Comparison of ENCODE assay signal across 9 mouse cellular contexts in genomic region chr7:27331541-27331851, GRCm38 (mm10). TPM values are rescaled to one million over a fixed set of nuclear protein-coding genes. Genes with fewer than 3 reads are reported as not detected.
A peak's percentile ranks its signal among the peaks of the same experiment; 100 is the strongest.
DNase-seq lines count a peak whose midpoint lies in the region; ATAC-seq lines count a peak whose summit lies in the region.
"Had no signal": no experiment of that assay in that cellular context is flagged by ENCODE, and none has a peak within 500 bp of the region (broad histone marks: within the 10 kb centered on the region; RNA-seq: fewer than 3 reads in every experiment).

No protein-coding gene starts in this region.

- no peak for ATAC-seq in megakaryocyte, adult 5-6 weeks (ENCODE audit: poor library complexity, severe bottlenecking)
- ATAC-seq in forebrain, embryonic 13.5 days, result no peak
- no peak for ATAC-seq in midbrain, embryonic 13.5 days

- 7% methylated on average over 8 of the region's 8 CpGs for WGBS in forebrain, embryonic 13.5 days
- WGBS in midbrain, embryonic 13.5 days, result 4% methylated on average over 8 of the region's 8 CpGs

- peaks cover 82% of the 10 kb centered on the region for H3K4me1 ChIP-seq in megakaryocyte, embryonic 14.5 days
- peaks cover 55% of the 10 kb centered on the region for H3K4me1 ChIP-seq in forebrain, embryonic 13.5 days
- H3K4me1 ChIP-seq in midbrain, embryonic 13.5 days (replicated peaks), result peaks cover 53% of the 10 kb centered on the region

- H3K27me3 ChIP-seq in megakaryocyte, embryonic 14.5 days (replicated peaks), result peaks cover 91% of the 10 kb centered on the region
- peaks cover 91% of the 10 kb centered on the region for H3K27me3 ChIP-seq in forebrain, embryonic 13.5 days
- H3K27me3 ChIP-seq in midbrain, embryonic 13.5 days, result peaks cover 94% of the 10 kb centered on the region

- H3K9ac ChIP-seq in forebrain, embryonic 13.5 days, result no peak overlapping the region
- H3K9ac ChIP-seq in midbrain, embryonic 13.5 days (replicated peaks), result no peak overlapping the region

- H3K4me3 ChIP-seq in megakaryocyte, embryonic 14.5 days (replicated peaks), result peak overlapping the region; percentile 91
- H3K4me3 ChIP-seq in forebrain, embryonic 13.5 days, result 0 out of 2 replicates have a peak overlapping the region, but pooled peaks have one; percentile 38
- H3K4me3 ChIP-seq in midbrain, embryonic 13.5 days (replicated peaks), result peak overlapping the region; percentile 38; the same call in 1 of the 2 replicates

- peaks cover 5% of the 10 kb centered on the region; the same call in 1 of the 2 replicates for H3K9me3 ChIP-seq in megakaryocyte, embryonic 14.5 days
- H3K9me3 ChIP-seq in forebrain, embryonic 13.5 days (replicated peaks), result no peaks in the 10 kb centered on the region
- H3K9me3 ChIP-seq in midbrain, embryonic 13.5 days, result no peaks in the 10 kb centered on the region

- peak overlapping the region; percentile 62 for H3K4me2 ChIP-seq in forebrain, embryonic 13.5 days
- H3K4me2 ChIP-seq in midbrain, embryonic 13.5 days (replicated peaks), result no peak overlapping the region; the same call in 1 of the 2 replicates

- H3K27ac ChIP-seq in forebrain, embryonic 13.5 days, result no peak overlapping the region
- H3K27ac ChIP-seq in midbrain, embryonic 13.5 days, result no peak overlapping the region

- DNase-seq in kidney, postnatal 10 days, result peak; percentile 68
- no peak for DNase-seq in thymus, postnatal 25 days
- no peak for DNase-seq in ovary, postnatal 36 days (ENCODE audit: low spot score)
- no peak for DNase-seq in spleen, postnatal 14 days (ENCODE audit: low spot score in 2 of 2)

- H3K36me3 ChIP-seq in megakaryocyte, embryonic 14.5 days (replicated peaks; ENCODE audit: low read length), result no peaks in the 10 kb centered on the region
- H3K36me3 ChIP-seq in forebrain, embryonic 13.5 days (ENCODE audit: poor library complexity, severe bottlenecking), result no peaks in the 10 kb centered on the region
- no peaks in the 10 kb centered on the region for H3K36me3 ChIP-seq in midbrain, embryonic 13.5 days

RNA-seq across cellular contexts. Expression of gene Ltbp4, which starts 6.0 kb away (rescaled TPM):
- 0.28 TPM in 1 of 2 replicates, not detected in the other for polyA plus RNA-seq in megakaryocyte, embryonic 14.5 days (2012; ENCODE audit: insufficient read depth, low replicate concordance)
- total RNA-seq in megakaryocyte, adult 5-6 weeks (2015), result not detected in 2 replicates
- not detected in 2 replicates for total RNA-seq in megakaryocyte, adult 5-6 weeks (2017)
- 10.5 and 13.4 TPM in 2 replicates for polyA plus RNA-seq in forebrain, embryonic 13.5 days (2015; fragmentation: Nextera tagmentation; extraction: Ambion mirVana)
- polyA plus RNA-seq in midbrain, embryonic 13.5 days (2015; fragmentation: Nextera tagmentation; extraction: Ambion mirVana), result 8.0 and 9.1 TPM in 2 replicates

RNA-seq across cellular contexts. Expression of gene Shkbp1, which starts 24.3 kb away (rescaled TPM):
- 214 and 344 TPM in 2 replicates for polyA plus RNA-seq in megakaryocyte, embryonic 14.5 days (2012; ENCODE audit: insufficient read depth, low replicate concordance)
- 42.6 and 43.6 TPM in 2 replicates for total RNA-seq in megakaryocyte, adult 5-6 weeks (2015)
- total RNA-seq in megakaryocyte, adult 5-6 weeks (2017), result 30.9 and 34.0 TPM in 2 replicates
- 85.4 and 89.3 TPM in 2 replicates for polyA plus RNA-seq in forebrain, embryonic 13.5 days (2015; fragmentation: Nextera tagmentation; extraction: Ambion mirVana)
- polyA plus RNA-seq in midbrain, embryonic 13.5 days (2015; fragmentation: Nextera tagmentation; extraction: Ambion mirVana), result 67.2 and 84.3 TPM in 2 replicates

RNA-seq across cellular contexts. Expression of gene Gm20479, which starts 25.7 kb away (rescaled TPM):
- polyA plus RNA-seq in megakaryocyte, embryonic 14.5 days (2012; ENCODE audit: insufficient read depth, low replicate concordance), result 1.4 and 7.6 TPM in 2 replicates
- not detected in 2 replicates for total RNA-seq in megakaryocyte, adult 5-6 weeks (2015)
- total RNA-seq in megakaryocyte, adult 5-6 weeks (2017), result not detected in 2 replicates
- polyA plus RNA-seq in forebrain, embryonic 13.5 days (2015; fragmentation: Nextera tagmentation; extraction: Ambion mirVana), result 0.62 TPM in 1 of 2 replicates, not detected in the other
- polyA plus RNA-seq in midbrain, embryonic 13.5 days (2015; fragmentation: Nextera tagmentation; extraction: Ambion mirVana), result 0.53 TPM in 1 of 2 replicates, not detected in the other
- total RNA-seq: left cerebral cortex, adult 18-20 months had no signal

Comparison
In these comparisons a context has a peak if more than half of its experiments do, and no peak if none do; other contexts are left out.
1. H3K4me3 ChIP-seq: peak in every context shown above with its lines; median percentile 91 in megakaryocyte, embryonic 14.5 days; 38 in forebrain, embryonic 13.5 days; 38 in midbrain, embryonic 13.5 days.